Mouse (Mus musculus) limb, embryonic 14.5 days (tissue): ENCODE results near the gene Iba57. TPM values are rescaled to one million over a fixed set of nuclear protein-coding genes. Genes with fewer than 3 reads are reported as not detected.

Experiments used
- ATAC-seq: fragments of 200-750 bp; cut with Nextera tagmentation; 2 replicates; pipeline ENCODE4 v1.8.0; 2017; ENCODE audit warnings: low read depth, moderate number of reproducible peaks, moderate TSS enrichment; ENCODE audit not compliant: low FRiP score
- DNase-seq: peaks from one replicate; pipeline ENCODE4 v3.0.0-alpha.2; 2015; ENCODE audit warnings: low spot score
- H3K27ac ChIP-seq: fragments of 300-500 bp; sonication (generic); replicated peaks from 2 replicates; pipeline ENCODE4 v1.5.1; 2014; ENCODE audit warnings: low read depth, mild to moderate bottlenecking, low read length, moderate library complexity, mixed read lengths
- H3K27me3 ChIP-seq: fragments of 300-500 bp; sonication (generic); 2 replicates; pipeline ENCODE4 v1.6.1; 2014; ENCODE audit warnings: low read length, mixed read lengths; ENCODE audit not compliant: control insufficient read depth, insufficient read depth
- H3K36me3 ChIP-seq: fragments of 300-500 bp; sonication (generic); 2 replicates; pipeline ENCODE4 v1.6.1; 2014; ENCODE audit warnings: mild to moderate bottlenecking, low read length, moderate library complexity, mixed read lengths; ENCODE audit not compliant: control insufficient read depth, insufficient read depth
- H3K4me1 ChIP-seq: fragments of 300-500 bp; sonication (generic); 2 replicates; pipeline ENCODE4 v1.6.1; 2014; ENCODE audit warnings: antibody characterized with exemption, low read length, mixed read lengths; ENCODE audit not compliant: control insufficient read depth, insufficient read depth
- H3K4me2 ChIP-seq: fragments of 300-500 bp; sonication (generic); replicated peaks from 2 replicates; pipeline ENCODE4 v1.6.1; 2014; ENCODE audit warnings: low read depth, mild to moderate bottlenecking, low read length, moderate library complexity; ENCODE audit not compliant: severe bottlenecking
- H3K4me3 ChIP-seq: fragments of 300-500 bp; sonication (generic); replicated peaks from 2 replicates; pipeline ENCODE4 v1.5.1; 2014; ENCODE audit warnings: low read length
- H3K9ac ChIP-seq: fragments of 300-500 bp; sonication (generic); 2 replicates; pipeline ENCODE4 v1.6.1; 2014; ENCODE audit warnings: mild to moderate bottlenecking, low read depth, low read length, moderate library complexity; ENCODE audit not compliant: severe bottlenecking
- H3K9me3 ChIP-seq: fragments of 300-500 bp; sonication (generic); 2 replicates; pipeline ENCODE4 v1.6.1; 2016; ENCODE audit warnings: low read length; ENCODE audit not compliant: control insufficient read depth
- POLR2A ChIP-seq: fragments of 200-500 bp; IDR thresholded peaks from 2 replicates; pipeline ENCODE4 v1.8.0; 2012; ENCODE audit warnings: inconsistent platforms, mild to moderate bottlenecking, moderate library complexity, borderline replicate concordance; ENCODE audit not compliant: insufficient read depth, insufficient read length; ENCODE audit errors: extremely low read depth
- WGBS: fragments of 180-500 bp; shearing (Covaris S2); extraction: QIAGEN DNeasy Blood & Tissue Kit; methylation state at CpG from one replicate; pipeline ENCODE4 v1.1.7; 2014; 5-methylcytosine and 5-hydroxymethylcytosine counted together
- polyA plus RNA-seq, 2 experiments: library from polyadenylated mRNA; depleted of rRNA in 1 of 2; stranded (reverse) in 1 of 2; unstranded in 1 of 2; fragments of >200 nt; fragmentation: Nextera tagmentation in 1 of 2; extraction: Ambion mirVana in 1 of 2; gene quantifications; 2 replicates each; pipeline versions ENCODE4 v1.2.1 to v1.2.3; 2012 to 2014

The Iba57 gene
- polyA plus RNA-seq, 2 experiments: 2.4 to 4.0 TPM

DNA sequence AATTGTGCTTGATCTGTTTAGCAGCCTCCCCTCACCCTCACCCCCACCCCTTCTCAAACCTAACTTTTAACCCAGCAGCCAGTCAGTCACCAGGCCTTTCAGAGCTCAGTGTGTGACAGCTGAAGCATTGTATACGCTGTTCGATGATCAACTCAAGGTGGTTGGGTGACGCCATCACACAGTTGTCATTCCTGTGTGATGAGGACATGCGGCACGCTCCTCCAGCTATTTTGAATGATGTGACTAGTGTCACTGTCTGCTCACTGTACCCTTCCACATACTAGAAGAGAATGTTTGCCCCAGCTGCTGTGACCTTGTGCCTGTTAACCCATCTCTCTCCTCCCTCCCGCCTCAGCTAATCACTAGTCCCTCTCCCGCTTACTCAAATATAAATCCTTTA, 9.3 kb downstream of the Iba57 start:
- Histone ChIP-seq H3K4me2 (no peak overlapping the region), H3K27me3 (no peaks in the 10 kb centered on the region), H3K9me3 (no peaks in the 10 kb centered on the region), H3K36me3 (peaks cover 19% of the 10 kb centered on the region), H3K9ac (no peak overlapping the region), H3K4me1 (no peaks in the 10 kb centered on the region), H3K4me3 (no peak overlapping the region), H3K27ac (no peak overlapping the region)
- ATAC-seq (peak; percentile 73; the same call in 1 of the 2 replicates), DNase-seq (no peak)
- 80% methylated on average over 7 of the region's 7 CpGs for WGBS
- TF ChIP-seq POLR2A: no peak

- TF ChIP-seq POLR2A: no peak
- Histone ChIP-seq H3K9ac (no peak overlapping the region), H3K27ac (no peak overlapping the region), H3K36me3 (peaks cover 9% of the 10 kb centered on the region; the same call in 1 of the 2 replicates), H3K9me3 (no peaks in the 10 kb centered on the region), H3K4me2 (no peak overlapping the region), H3K4me3 (no peak overlapping the region), H3K4me1 (no peaks in the 10 kb centered on the region), H3K27me3 (no peaks in the 10 kb centered on the region)
- ATAC-seq (no peak), DNase-seq (no peak)
- WGBS: 27% methylated on average over 3 of the region's 3 CpGs
Measured at GRCm38 (mm10) chr11:59151729-59152128, 11.8 kb downstream of the Iba57 start.

DNA sequence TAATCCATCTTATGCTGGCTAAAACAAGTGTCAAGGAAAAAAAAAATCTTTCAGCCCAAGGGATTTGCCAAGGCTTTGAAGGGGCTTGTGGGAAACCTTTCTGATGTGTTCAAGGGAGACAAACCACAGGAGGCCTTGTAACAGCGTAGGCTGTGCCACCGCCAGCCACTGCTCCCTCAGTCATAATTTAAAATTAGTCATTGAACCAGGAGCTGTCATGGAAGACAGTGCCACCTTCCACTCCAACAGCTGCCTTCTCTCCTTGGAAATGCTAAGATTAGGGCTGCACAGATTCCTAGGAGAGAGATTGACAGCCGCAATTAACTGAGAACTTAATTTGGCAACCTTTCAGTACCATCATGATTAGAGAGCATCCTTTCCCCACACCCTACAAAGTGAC, 14.2 kb downstream of the Iba57 start:
- no peak for TF ChIP-seq POLR2A
- no peaks in the 10 kb centered on the region for H3K27me3 ChIP-seq
- DNase-seq: no peak

GRCm38 (mm10) chr11:59142962-59143361, 20.6 kb downstream of the Iba57 start:
- DNase-seq (no peak), ATAC-seq (no peak)
- H3K9ac ChIP-seq: no peak overlapping the region
- no peaks in the 10 kb centered on the region for H3K36me3 ChIP-seq
- H3K27me3 ChIP-seq: no peaks in the 10 kb centered on the region; the same call in 1 of the 2 replicates
- 71% methylated on average over 5 of the region's 5 CpGs for WGBS
- no peak overlapping the region for H3K4me2 ChIP-seq
- no peak overlapping the region for H3K27ac ChIP-seq
- no peaks in the 10 kb centered on the region for H3K4me1 ChIP-seq
- no peak overlapping the region for H3K4me3 ChIP-seq
- H3K9me3 ChIP-seq: no peaks in the 10 kb centered on the region
- no peak for TF ChIP-seq POLR2A

More for the DNA sequence above, 14.2 kb downstream of the Iba57 start:
- no peak overlapping the region for H3K4me2 ChIP-seq
- no peak overlapping the region for H3K4me3 ChIP-seq
- 72% methylated on average over 3 of the region's 3 CpGs for WGBS
- no peak overlapping the region for H3K9ac ChIP-seq
- H3K27ac ChIP-seq: no peak overlapping the region
- ATAC-seq: no peak
- H3K36me3 ChIP-seq: no peaks in the 10 kb centered on the region
- no peaks in the 10 kb centered on the region for H3K9me3 ChIP-seq
- no peaks in the 10 kb centered on the region for H3K4me1 ChIP-seq

GRCm38 (mm10) chr11:59141772-59142370, 21.7 kb downstream of the Iba57 start:
- H3K27me3 ChIP-seq: peaks cover 10% of the 10 kb centered on the region
- peak overlapping the region; percentile 10; the same call in 1 of the 2 replicates for H3K4me2 ChIP-seq
- DNase-seq (no peak), ATAC-seq (no peak)
- H3K9ac ChIP-seq: no peak overlapping the region
- H3K9me3 ChIP-seq: no peaks in the 10 kb centered on the region
- no peak overlapping the region for H3K27ac ChIP-seq
- no peaks in the 10 kb centered on the region for H3K4me1 ChIP-seq
- H3K4me3 ChIP-seq: no peak overlapping the region
- WGBS: 12% methylated on average over 14 of the region's 14 CpGs
- TF ChIP-seq POLR2A: no peak
- no peaks in the 10 kb centered on the region for H3K36me3 ChIP-seq
